Mouse (Mus musculus): ENCODE results near the gene Hdac7. TPM values are rescaled to one million over a fixed set of nuclear protein-coding genes. Genes with fewer than 3 reads are reported as not detected.

The Hdac7 gene
- 60.5 TPM for polyA plus RNA-seq (2017; shearing (Covaris generic))

DNA sequence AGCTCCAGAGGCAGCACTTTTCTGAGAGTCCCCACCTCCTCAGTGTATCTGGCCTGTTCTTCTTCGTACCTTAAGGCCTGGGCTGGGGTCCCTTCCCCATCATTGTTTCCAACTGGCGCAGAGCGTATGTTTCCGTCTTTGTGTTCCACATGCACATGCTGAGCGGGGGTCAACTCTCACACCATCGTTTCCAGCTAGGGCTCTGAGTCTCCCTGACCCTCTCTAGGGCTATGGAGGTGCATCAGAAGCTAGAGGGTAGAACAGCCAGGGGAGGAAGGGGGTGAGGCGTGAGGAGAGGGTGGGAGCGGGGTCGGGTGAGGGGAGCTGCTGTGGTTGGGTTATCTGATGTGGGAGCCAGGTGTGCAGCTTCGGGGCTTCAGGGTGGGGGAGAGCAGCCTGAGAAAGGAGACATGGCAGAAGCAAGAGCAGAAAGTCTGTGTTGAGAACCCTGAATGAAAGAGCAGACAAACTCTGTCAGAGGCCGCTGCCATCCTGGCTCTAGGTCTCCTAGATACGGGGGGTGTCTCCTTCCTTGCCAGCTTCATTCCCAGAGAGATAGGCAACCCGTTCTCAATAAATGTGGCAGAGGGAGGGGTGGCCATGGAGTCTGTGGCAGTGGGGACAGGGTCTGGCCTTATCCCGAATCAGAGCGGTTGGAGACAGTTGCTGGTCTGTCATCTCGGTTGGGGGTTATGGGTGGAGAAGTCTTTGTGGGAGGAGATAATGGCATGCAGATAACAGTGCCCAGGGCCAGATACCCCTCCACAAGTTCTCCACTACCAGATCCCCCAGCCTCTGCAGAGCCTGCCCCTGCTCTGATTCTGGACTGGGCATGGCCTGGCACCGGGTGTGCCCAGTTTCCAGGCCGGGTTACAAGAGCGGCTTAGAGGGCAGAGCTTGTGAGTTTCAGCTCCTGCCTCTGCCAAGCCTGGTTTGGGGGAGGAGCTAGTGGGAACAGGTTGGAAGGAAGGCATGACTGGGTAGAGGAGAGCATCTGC lies at the start of gene Hdac7:
Gene Hdac7 (minus strand): TSS at position 466 of the 998 bp plus-strand sequence.

DNA sequence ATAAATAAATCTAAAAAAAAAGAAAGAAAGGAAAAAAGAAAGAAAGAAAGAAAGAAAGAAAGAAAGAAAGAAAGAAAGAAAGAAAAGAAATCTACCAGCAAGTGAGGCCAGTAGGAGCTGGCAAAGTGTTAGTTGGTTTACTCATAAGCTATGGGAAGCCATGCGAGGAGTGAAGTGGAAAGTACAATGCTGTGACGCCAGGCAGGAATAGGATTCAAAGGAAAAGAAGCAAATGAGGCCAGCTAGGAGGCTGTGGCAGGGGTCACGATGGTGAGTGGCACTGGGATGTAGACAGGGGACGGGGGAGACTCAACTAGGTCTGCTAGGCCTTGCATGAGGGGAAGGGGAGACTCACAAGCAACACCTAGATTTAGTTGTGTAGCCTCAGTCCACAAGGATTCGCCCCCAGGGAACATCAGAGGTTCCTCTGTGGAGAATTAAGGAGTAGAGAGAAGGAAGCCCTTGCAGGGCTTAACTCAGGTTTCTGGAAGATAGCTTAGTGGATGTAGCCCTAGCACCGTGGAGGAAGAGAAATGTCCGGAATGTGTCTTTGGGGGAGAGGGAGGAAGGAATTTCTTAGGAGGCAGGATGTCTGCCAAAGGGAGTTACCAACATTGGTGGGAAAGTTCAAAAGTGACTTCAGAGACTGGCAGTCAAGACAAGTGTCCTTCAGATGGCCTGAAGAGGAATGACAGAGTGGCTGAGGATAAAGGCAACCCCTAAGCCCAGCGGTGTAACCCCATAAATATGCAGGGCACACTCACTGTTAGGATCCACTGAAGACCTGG lies 65.8 kb downstream of the Hdac7 start, which contains the start of gene Slc48a1:
Gene Slc48a1 (plus strand): TSS at position 210 of the 788 bp plus-strand sequence.

DNA sequence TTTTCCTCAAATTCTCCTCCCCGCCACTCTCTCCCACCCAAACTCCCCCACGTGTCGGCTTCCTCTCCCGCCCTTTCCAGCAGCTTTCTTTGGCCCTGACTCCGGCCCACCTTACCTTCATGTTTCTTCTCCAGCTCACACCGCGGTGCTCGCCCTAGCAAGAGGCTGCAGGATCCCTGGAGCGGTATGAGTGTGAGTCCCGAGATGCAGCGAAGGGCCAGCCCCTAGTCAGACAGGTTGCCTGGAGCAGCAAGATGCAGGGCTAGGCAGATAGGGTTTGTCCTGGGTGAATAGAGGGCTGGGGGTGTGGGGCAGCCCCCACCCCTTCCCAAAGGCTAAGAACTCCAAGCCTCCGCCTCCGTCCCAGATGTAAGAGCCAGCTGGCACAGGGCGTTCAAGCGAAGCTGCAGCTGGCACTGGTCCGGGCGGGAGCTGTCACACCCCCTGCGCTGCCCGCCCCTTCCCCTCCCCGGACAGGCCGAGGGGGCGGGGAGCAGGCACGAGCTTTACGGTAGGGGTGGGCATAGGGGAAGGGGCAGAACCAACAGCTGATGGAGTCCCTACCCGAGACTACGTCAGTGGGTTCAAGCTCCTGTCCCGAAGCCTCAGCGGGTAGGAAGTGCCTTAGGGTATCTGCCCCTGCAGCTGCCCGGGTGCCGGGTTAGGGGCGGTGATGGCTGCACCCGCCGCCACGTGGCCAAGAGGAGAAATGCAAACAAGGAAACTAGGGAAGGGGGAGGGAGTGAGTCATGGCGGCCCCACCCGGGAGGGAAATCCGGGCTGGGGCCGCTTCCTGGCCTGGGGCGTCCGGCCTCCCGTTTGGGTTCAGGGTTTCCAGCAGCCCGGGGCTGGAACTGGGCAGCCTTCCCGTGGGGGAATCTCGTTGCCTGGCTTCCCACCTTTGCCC lies 76.8 kb downstream of the Hdac7 start, which contains the start of gene Rapgef3:
Gene Rapgef3 (minus strand): TSS at position 693 of the 907 bp plus-strand sequence.

Other genes with a start within 250 kb of the Hdac7 start
- 37.7 TPM for gene Rpap3, start 138.7 kb downstream of the Hdac7 start, polyA plus RNA-seq (2017; shearing (Covaris generic))
- gene Endou, start 113.2 kb downstream of the Hdac7 start, polyA plus RNA-seq (2017; shearing (Covaris generic)): 0.50 TPM
- gene Rapgef3, start 76.5 kb downstream of the Hdac7 start, polyA plus RNA-seq (2017; shearing (Covaris generic)): 3.9 TPM
- gene Slc48a1, start 66.0 kb downstream of the Hdac7 start, polyA plus RNA-seq (2017; shearing (Covaris generic)): 36.5 TPM
- gene Vdr, start 66.1 kb upstream of the Hdac7 start, polyA plus RNA-seq (2017; shearing (Covaris generic)): 2.3 TPM
- 32.3 TPM for gene Tmem106c, start 119.7 kb upstream of the Hdac7 start, polyA plus RNA-seq (2017; shearing (Covaris generic))
- gene Col2a1, start 160.2 kb upstream of the Hdac7 start, polyA plus RNA-seq (2017; shearing (Covaris generic)): not detected
- 18.2 TPM for gene Pfkm, start 248.1 kb upstream of the Hdac7 start, polyA plus RNA-seq (2017; shearing (Covaris generic))
- gene Senp1, start 249.2 kb upstream of the Hdac7 start, polyA plus RNA-seq (2017; shearing (Covaris generic)): 47.9 TPM

Data from CD4-positive, CD25-positive, alpha-beta regulatory T cell, adult 9 weeks (primary cell).